Mouse (Mus musculus): Measurements from ENCODE around the gene Ctsk.
"Not testable (repeated sequence)": the region's sequence is repeated elsewhere in the genome, so short reads cannot be mapped to it uniquely, and the experiment has no call there.

Gene Ctsk

DNA sequence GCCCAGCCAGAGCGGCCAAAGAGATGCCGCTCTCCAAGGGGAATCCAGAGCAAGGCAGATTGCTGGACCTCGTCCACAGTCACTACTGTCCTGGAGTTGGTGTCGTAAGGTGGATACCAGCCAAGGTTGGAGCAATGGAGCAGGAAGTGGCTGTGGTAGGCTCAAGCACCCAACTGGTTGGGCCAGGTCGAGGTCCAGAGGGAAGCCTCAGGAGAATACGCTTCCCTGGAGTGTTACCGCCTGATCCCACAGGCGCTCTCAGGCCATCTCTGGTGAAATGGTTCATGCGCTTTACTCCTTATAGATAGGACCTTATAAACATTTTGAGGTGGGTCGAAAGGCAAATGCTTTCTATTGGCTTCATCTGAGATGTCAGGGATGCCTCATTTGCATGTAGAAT lies 39.9 kb downstream of the Ctsk start:
- DNase-seq (ENCODE audit: low read depth, low spot score): no peak
- Histone ChIP-seq H3K27me3 (ENCODE audit: control insufficient read depth, insufficient read depth, low read length, poor library complexity, severe bottlenecking) (no peaks in the 10 kb centered on the region), H3K36me3 (ENCODE audit: control insufficient read depth, insufficient read depth, low read length, poor library complexity, severe bottlenecking) (peaks cover 19% of the 10 kb centered on the region)

DNA sequence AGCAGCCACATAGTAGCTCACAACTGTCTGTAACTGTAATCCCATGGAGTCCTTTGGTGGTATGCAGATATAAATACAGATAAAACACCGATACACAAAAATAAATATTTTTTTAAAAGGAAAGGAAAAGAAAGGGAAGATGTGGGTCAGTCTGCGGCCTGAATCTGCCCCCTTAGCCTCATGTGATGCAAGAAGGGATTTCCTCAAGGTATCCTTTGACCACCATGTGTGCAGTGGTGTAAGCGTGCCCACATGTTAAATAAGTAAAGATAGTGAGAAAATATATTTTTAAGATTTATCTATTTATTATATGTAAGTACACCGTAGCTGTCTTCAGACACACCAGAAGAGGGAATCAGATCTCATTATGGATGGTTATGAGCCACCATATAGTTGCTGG lies 40.8 kb downstream of the Ctsk start:
- H3K27me3 ChIP-seq (ENCODE audit: control insufficient read depth, insufficient read depth, low read length, poor library complexity, severe bottlenecking): no peaks in the 10 kb centered on the region
- DNase-seq (ENCODE audit: low read depth, low spot score): no peak
- H3K36me3 ChIP-seq (ENCODE audit: control insufficient read depth, insufficient read depth, low read length, poor library complexity, severe bottlenecking): peaks cover 19% of the 10 kb centered on the region

DNA sequence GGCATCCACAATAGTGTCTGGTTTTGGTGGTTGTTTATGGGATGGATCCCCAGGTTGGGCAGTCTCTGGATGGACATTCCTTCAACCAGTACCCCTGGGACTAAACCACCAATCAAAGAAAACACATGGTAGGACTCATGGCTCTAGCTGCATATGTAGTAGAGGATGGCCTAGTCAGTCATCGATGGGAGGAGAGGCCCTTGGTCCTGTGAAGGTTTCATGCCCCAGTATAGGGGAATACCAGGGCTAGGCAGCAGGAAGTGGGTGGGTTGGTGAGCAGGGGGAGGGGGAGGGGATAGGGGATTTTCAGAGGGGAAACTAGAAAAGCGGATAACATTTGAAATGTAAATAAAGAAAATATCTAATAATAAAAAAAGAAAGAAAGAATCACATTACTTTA lies 42.1 kb downstream of the Ctsk start:
- peak; percentile 64 for DNase-seq (ENCODE audit: low read depth, low spot score)
- H3K27me3 ChIP-seq (ENCODE audit: control insufficient read depth, insufficient read depth, low read length, poor library complexity, severe bottlenecking): not testable (repeated sequence)
- H3K36me3 ChIP-seq (ENCODE audit: control insufficient read depth, insufficient read depth, low read length, poor library complexity, severe bottlenecking): peaks cover 24% of the 10 kb centered on the region

DNA sequence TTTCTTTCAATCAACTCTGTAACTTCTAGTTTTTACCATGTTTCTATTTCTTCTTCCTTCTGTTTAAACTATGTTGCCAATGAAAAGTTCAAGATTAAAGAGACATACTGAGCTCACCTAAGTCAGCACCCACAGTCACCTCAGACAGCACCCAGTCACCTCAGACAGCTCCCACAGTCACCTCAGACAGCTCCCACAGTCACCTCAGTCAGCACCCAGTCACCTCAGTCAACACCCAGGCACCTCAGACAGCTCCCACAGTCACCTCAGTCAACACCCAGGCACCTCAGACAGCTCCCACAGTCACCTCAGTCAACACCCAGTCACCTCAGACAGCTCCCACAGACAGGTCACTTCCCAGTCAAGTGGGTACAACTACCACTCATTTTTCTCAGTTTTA lies 43.1 kb downstream of the Ctsk start:
- H3K36me3 ChIP-seq (ENCODE audit: control insufficient read depth, insufficient read depth, low read length, poor library complexity, severe bottlenecking): peaks cover 29% of the 10 kb centered on the region
- H3K27me3 ChIP-seq (ENCODE audit: control insufficient read depth, insufficient read depth, low read length, poor library complexity, severe bottlenecking): no peaks in the 10 kb centered on the region
- DNase-seq (ENCODE audit: low read depth, low spot score): no peak

DNA sequence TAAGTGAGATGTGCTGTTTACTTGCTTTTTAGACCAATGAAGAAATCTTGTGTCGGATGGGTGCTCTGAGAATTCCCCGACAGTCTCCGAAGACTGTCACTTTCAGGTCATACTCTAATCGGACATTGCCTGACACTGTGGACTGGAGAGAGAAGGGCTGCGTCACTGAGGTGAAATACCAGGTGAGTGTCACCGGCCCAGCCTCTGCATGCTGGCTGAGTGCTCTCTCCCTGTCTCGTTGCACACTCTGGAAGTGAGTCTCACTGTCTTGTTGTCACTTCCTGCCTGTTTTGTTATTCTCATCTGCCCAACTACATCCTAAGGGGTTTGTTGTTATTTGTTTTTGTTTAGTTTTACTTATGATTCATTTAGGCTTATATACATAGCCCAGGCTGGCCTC lies 43.9 kb downstream of the Ctsk start:
- DNase-seq (ENCODE audit: low read depth, low spot score): no peak
- H3K27me3 ChIP-seq (ENCODE audit: control insufficient read depth, insufficient read depth, low read length, poor library complexity, severe bottlenecking): no peaks in the 10 kb centered on the region

DNA sequence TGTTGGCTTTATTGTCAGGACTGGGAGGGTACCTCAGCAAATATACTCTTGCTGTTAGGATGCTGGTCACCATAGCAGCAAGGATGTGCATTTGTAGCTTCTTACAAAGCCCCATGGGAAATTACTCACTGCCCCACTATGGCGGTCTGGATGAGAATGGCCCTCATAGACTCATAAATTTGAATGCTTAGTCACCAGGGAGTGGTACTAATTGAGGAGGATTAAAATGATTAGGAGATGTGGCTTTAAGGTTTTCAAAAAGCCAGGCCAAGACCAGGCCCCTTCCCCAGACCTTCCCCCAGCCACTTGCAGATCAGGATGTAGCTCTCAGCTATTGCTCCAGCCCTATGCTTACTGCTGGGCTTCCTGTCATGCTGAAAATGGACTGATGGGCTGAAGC lies 51.1 kb downstream of the Ctsk start:
- Histone ChIP-seq H3K36me3 (ENCODE audit: control insufficient read depth, insufficient read depth, low read length, poor library complexity, severe bottlenecking) (peaks cover 38% of the 10 kb centered on the region), H3K27me3 (ENCODE audit: control insufficient read depth, insufficient read depth, low read length, poor library complexity, severe bottlenecking) (no peaks in the 10 kb centered on the region)
- no peak for DNase-seq (ENCODE audit: low read depth, low spot score)

More for the DNA sequence above, 43.9 kb downstream of the Ctsk start:
- peaks cover 23% of the 10 kb centered on the region for H3K36me3 ChIP-seq (ENCODE audit: control insufficient read depth, insufficient read depth, low read length, poor library complexity, severe bottlenecking)

DNA sequence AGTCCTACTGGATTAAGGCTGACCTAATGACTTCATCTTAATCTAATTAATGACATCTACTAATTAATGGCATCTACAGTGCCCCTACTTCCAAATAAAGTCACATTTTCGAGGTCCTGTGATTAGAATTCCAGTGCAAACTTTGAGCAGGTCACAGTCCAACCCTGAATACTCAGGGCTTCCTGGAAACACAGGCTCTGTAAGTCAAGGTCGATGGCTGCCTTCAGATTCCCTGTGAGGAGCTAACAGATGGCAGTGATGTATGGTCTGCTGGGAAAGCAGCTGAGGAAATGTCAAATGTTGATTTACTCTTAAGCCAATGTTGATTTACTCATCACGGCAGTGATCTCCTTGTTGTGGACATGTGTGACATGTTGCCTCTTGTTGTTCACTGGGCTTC lies 54.9 kb downstream of the Ctsk start:
- no peak for DNase-seq (ENCODE audit: low read depth, low spot score)
- H3K27me3 ChIP-seq (ENCODE audit: control insufficient read depth, insufficient read depth, low read length, poor library complexity, severe bottlenecking): no peaks in the 10 kb centered on the region
- peaks cover 23% of the 10 kb centered on the region for H3K36me3 ChIP-seq (ENCODE audit: control insufficient read depth, insufficient read depth, low read length, poor library complexity, severe bottlenecking)

All from splenic B cell, adult 2 months (primary cell).